Mouse (Mus musculus) megakaryocyte, embryonic 14.5 days (primary cell): Measurements from ENCODE around the gene Ddx41.

Source experiments
- FLI1 ChIP-seq: IDR thresholded peaks from 2 replicates; pipeline ENCODE4 v1.6.1; 2012; ENCODE audit warnings: low read length, inconsistent platforms, mixed read lengths
- GATA1 ChIP-seq: IDR thresholded peaks from 3 replicates; pipeline ENCODE4 v1.6.1; 2012; ENCODE audit warnings: mixed read lengths, low read length, inconsistent platforms, borderline replicate concordance

- TF ChIP-seq FLI1 (no peak), GATA1 (no peak)
Observed at GRCm38 (mm10) chr13:55516955-55517354, 19.5 kb downstream of the Ddx41 start.
